Mouse (Mus musculus) cortical plate, adult 2 months (tissue): ENCODE results near the gene Clec3a.

Experiments used
- CTCF ChIP-seq: fragments of 200-500 bp; IDR thresholded peaks from 2 replicates; pipeline ENCODE4 v1.5.1; 2011; ENCODE audit warnings: mild to moderate bottlenecking, control low read depth, low read length; ENCODE audit not compliant: insufficient read depth; ENCODE audit errors: extremely low read depth
- POLR2A ChIP-seq: fragments of 200-500 bp; IDR thresholded peaks from 2 replicates; pipeline ENCODE4 v1.6.1; 2011; ENCODE audit warnings: mild to moderate bottlenecking, low read length, control low read depth; ENCODE audit not compliant: insufficient read depth; ENCODE audit errors: extremely low read depth

GRCm38 (mm10) chr8:114440205-114440589 is 22.3 kb downstream of the Clec3a start:
- TF ChIP-seq CTCF: no peak
- no peak for TF ChIP-seq POLR2A
